Mouse (Mus musculus) testis, adult 2 months (tissue): ENCODE data around the gene Tmem255b. TPM values are rescaled to one million over a fixed set of nuclear protein-coding genes. Genes with fewer than 3 reads are reported as not detected.

Experiments
- H3K27ac ChIP-seq: fragments of 200-500 bp; 2 replicates; pipeline ENCODE4 v1.5.1; 2012; ENCODE audit warnings: low read depth, low read length; ENCODE audit not compliant: control insufficient read depth, insufficient read depth
- H3K27me3 ChIP-seq: fragments of 200-500 bp; 2 replicates; pipeline ENCODE4 v1.6.1; 2012; ENCODE audit warnings: mild to moderate bottlenecking, low read length, moderate library complexity; ENCODE audit not compliant: control insufficient read depth, insufficient read depth
- H3K36me3 ChIP-seq: fragments of 200-500 bp; 2 replicates; pipeline ENCODE4 v1.6.1; 2012; ENCODE audit warnings: mild to moderate bottlenecking, low read length; ENCODE audit not compliant: control insufficient read depth, insufficient read depth
- H3K4me1 ChIP-seq: fragments of 200-500 bp; 2 replicates; pipeline ENCODE4 v1.6.1; 2012; ENCODE audit warnings: low read length; ENCODE audit not compliant: control insufficient read depth, insufficient read depth
- H3K4me3 ChIP-seq: fragments of 200-500 bp; 2 replicates; pipeline ENCODE4 v1.5.1; 2012; ENCODE audit warnings: low read depth, mild to moderate bottlenecking, low read length, moderate library complexity, mixed read lengths; ENCODE audit not compliant: control insufficient read depth
- CTCF ChIP-seq: fragments of 200-500 bp; IDR thresholded peaks from 2 replicates; pipeline ENCODE4 v1.5.1; 2012; ENCODE audit warnings: low read depth, mild to moderate bottlenecking, inconsistent platforms, low read length, moderate library complexity; ENCODE audit not compliant: control insufficient read depth, insufficient read depth, insufficient replicate concordance
- POLR2A ChIP-seq: fragments of 200-500 bp; IDR thresholded peaks from 2 replicates; pipeline ENCODE4 v1.6.1; 2012; ENCODE audit warnings: low read depth, mild to moderate bottlenecking, inconsistent platforms, low read length, moderate library complexity; ENCODE audit not compliant: control insufficient read depth
- polyA plus RNA-seq: library from polyadenylated mRNA; depleted of rRNA; stranded (reverse); fragments of >200 nt; gene quantifications from 2 replicates; pipeline ENCODE4 v1.2.3, GENCODE M21; 2012; rRNA removed

The Tmem255b gene
- polyA plus RNA-seq: 4.0 TPM in 2 replicates

- no peaks in the 10 kb centered on the region for H3K4me1 ChIP-seq
- no peak within 1 kb of the TSS for H3K4me3 ChIP-seq
- H3K27ac ChIP-seq: no peak within 1 kb of the TSS
- no peaks in the 10 kb centered on the region for H3K36me3 ChIP-seq
- no peaks in the 10 kb centered on the region for H3K27me3 ChIP-seq
- no peak for TF ChIP-seq POLR2A
- TF ChIP-seq CTCF: no peak
Observed at GRCm38 (mm10) chr8:13434889-13435288, at the start of gene Tmem255b. TSS of gene Tmem255b (plus strand) at chr8:13435189.

GRCm38 (mm10) chr8:13386366-13386765 lies 48.6 kb upstream of the Tmem255b start:
- H3K27ac ChIP-seq: no peak overlapping the region
- no peaks in the 10 kb centered on the region for H3K36me3 ChIP-seq
- TF ChIP-seq POLR2A: no peak
- TF ChIP-seq CTCF: no peak
- H3K4me3 ChIP-seq: no peak overlapping the region
- H3K27me3 ChIP-seq: no peaks in the 10 kb centered on the region
- no peaks in the 10 kb centered on the region for H3K4me1 ChIP-seq

- H3K4me1 ChIP-seq: no peaks in the 10 kb centered on the region
- H3K27ac ChIP-seq: no peak overlapping the region
- no peaks in the 10 kb centered on the region for H3K27me3 ChIP-seq
- no peaks in the 10 kb centered on the region for H3K36me3 ChIP-seq
- no peak overlapping the region for H3K4me3 ChIP-seq
- TF ChIP-seq CTCF (no peak), POLR2A (no peak)
Observed at GRCm38 (mm10) chr8:13387728-13388127, 47.3 kb upstream of the Tmem255b start.

- Histone ChIP-seq H3K36me3 (no peaks in the 10 kb centered on the region), H3K4me3 (no peak overlapping the region), H3K27ac (no peak overlapping the region), H3K27me3 (no peaks in the 10 kb centered on the region), H3K4me1 (no peaks in the 10 kb centered on the region)
- TF ChIP-seq CTCF (no peak), POLR2A (no peak)
Observed at GRCm38 (mm10) chr8:13388744-13389143, 46.2 kb upstream of the Tmem255b start.

GRCm38 (mm10) chr8:13393869-13394268 lies 41.1 kb upstream of the Tmem255b start:
- TF ChIP-seq CTCF (no peak), POLR2A (no peak)
- H3K27me3 ChIP-seq: no peaks in the 10 kb centered on the region
- H3K4me3 ChIP-seq: no peak overlapping the region
- H3K4me1 ChIP-seq: no peaks in the 10 kb centered on the region
- H3K27ac ChIP-seq: no peak overlapping the region
- H3K36me3 ChIP-seq: no peaks in the 10 kb centered on the region

GRCm38 (mm10) chr8:13396725-13397124 lies 38.3 kb upstream of the Tmem255b start, which contains the start of gene Atp4b:
TSS of gene Atp4b (minus strand) at chr8:13396825.
- Histone ChIP-seq H3K27ac (no peak within 1 kb of the TSS), H3K4me1 (no peaks in the 10 kb centered on the region), H3K36me3 (no peaks in the 10 kb centered on the region), H3K4me3 (no peak within 1 kb of the TSS), H3K27me3 (no peaks in the 10 kb centered on the region)
- TF ChIP-seq CTCF (no peak), POLR2A (no peak)

- TF ChIP-seq CTCF: no peak
- TF ChIP-seq POLR2A: no peak
- H3K4me1 ChIP-seq: no peaks in the 10 kb centered on the region
- no peak overlapping the region for H3K4me3 ChIP-seq
- no peak overlapping the region for H3K27ac ChIP-seq
- no peaks in the 10 kb centered on the region for H3K27me3 ChIP-seq
- no peaks in the 10 kb centered on the region for H3K36me3 ChIP-seq
Observed at GRCm38 (mm10) chr8:13403517-13403916, 31.5 kb upstream of the Tmem255b start.

- TF ChIP-seq CTCF (no peak), POLR2A (no peak)
- H3K4me1 ChIP-seq: no peaks in the 10 kb centered on the region
- no peak within 1 kb of the TSS for H3K27ac ChIP-seq
- no peak within 1 kb of the TSS for H3K4me3 ChIP-seq
- no peaks in the 10 kb centered on the region for H3K27me3 ChIP-seq
- H3K36me3 ChIP-seq: no peaks in the 10 kb centered on the region
Observed at GRCm38 (mm10) chr8:13404666-13405131, 30.3 kb upstream of the Tmem255b start, which contains the start of gene Grk1. TSS of gene Grk1 (plus strand) at chr8:13405081.
